Mouse (Mus musculus): Measurements from ENCODE around the gene Rbms1. TPM values are rescaled to one million over a fixed set of nuclear protein-coding genes. Genes with fewer than 3 reads are reported as not detected.

Gene Rbms1
- polyA plus RNA-seq, 1 experiment: 3.5 TPM

DNA sequence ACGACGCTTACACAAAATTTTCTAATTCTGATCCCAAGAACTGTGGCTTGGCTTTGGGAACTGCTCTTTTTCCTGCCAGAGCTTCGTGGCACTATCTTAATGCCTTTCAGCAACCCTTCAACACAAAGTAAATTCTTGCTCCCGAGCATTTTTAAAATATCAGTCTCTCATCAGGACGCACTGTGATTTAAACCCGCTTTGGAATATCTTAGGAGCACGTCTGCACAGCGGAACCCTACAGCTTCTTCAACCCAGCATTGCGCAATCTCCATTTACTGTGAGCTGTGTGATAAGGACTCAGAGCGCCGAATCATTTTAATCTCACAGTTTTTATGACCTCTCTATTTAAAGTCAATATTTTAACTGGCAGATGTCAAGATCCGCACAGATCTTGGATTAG lies 54.9 kb downstream of the Rbms1 start:
- Histone ChIP-seq H3K4me3 (replicated peaks) (no peak overlapping the region), H3K27me3 (ENCODE audit: control insufficient read depth) (peaks cover 2% of the 10 kb centered on the region; the same call in 1 of the 2 replicates), H3K9me3 (ENCODE audit: control insufficient read depth, low read length) (no peaks in the 10 kb centered on the region), H3K4me1 (ENCODE audit: control insufficient read depth) (no peaks in the 10 kb centered on the region), H3K36me3 (ENCODE audit: control insufficient read depth) (no peaks in the 10 kb centered on the region)
- no peak for TF ChIP-seq GATA1 (IDR thresholded peaks at IDR 0.05; ENCODE audit: low read length)
- no peak for TF ChIP-seq TAL1 (IDR thresholded peaks at IDR 0.05; ENCODE audit: low read length)

DNA sequence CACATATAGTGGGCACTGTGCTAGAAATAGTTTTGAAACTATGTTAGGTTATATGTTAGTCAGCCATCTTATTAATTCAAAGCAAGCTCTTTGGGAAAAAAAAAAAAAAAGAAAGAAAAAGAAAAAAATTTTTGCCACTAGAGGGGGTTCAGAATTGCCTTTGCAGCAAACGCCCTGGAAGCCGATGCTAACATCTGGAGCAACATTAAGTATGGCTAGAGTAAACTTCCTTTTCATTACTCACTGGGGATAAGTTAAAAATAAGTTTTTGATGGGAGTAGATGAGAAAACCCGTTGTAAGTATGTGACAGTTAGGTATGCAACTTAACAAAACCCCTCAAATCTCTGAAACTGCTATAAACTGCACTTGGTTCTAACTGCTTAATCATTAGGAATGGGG lies 57.7 kb downstream of the Rbms1 start:
- no peaks in the 10 kb centered on the region for H3K9me3 ChIP-seq (ENCODE audit: control insufficient read depth, low read length)
- no peaks in the 10 kb centered on the region; the same call in 1 of the 2 replicates for H3K4me1 ChIP-seq (ENCODE audit: control insufficient read depth)
- H3K4me3 ChIP-seq (replicated peaks): no peak overlapping the region
- no peaks in the 10 kb centered on the region for H3K36me3 ChIP-seq (ENCODE audit: control insufficient read depth)
- H3K27me3 ChIP-seq (ENCODE audit: control insufficient read depth): peaks cover 7% of the 10 kb centered on the region
- TF ChIP-seq TAL1 (IDR thresholded peaks at IDR 0.05; ENCODE audit: low read length): no peak
- no peak for TF ChIP-seq GATA1 (IDR thresholded peaks at IDR 0.05; ENCODE audit: low read length)

DNA sequence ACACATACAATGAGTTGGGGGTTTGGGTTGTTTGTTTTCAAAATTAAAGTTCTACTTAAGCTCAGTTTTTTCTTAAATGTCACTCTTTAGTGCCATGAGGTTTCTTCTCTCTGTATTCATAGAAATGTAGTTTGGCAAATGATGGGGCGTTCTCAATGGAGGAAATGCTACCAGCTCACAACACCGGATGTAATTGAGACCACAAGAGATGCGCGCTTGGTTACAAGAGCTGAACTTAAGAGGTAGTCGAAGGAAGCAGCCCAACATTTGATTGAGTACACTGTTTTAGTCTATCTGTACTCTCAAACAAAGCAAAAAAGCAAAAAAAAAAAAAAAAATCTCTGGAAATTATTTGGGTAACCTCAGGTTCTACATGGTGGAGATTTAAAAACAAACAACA lies 58.9 kb downstream of the Rbms1 start:
- H3K9me3 ChIP-seq (ENCODE audit: control insufficient read depth, low read length): no peaks in the 10 kb centered on the region
- TF ChIP-seq GATA1 (IDR thresholded peaks at IDR 0.05; ENCODE audit: low read length) (no peak), TAL1 (IDR thresholded peaks at IDR 0.05; ENCODE audit: low read length) (no peak)
- H3K4me3 ChIP-seq (replicated peaks): no peak overlapping the region
- H3K4me1 ChIP-seq (ENCODE audit: control insufficient read depth): no peaks in the 10 kb centered on the region; the same call in 1 of the 2 replicates
- H3K27me3 ChIP-seq (ENCODE audit: control insufficient read depth): peaks cover 7% of the 10 kb centered on the region
- no peaks in the 10 kb centered on the region for H3K36me3 ChIP-seq (ENCODE audit: control insufficient read depth)

DNA sequence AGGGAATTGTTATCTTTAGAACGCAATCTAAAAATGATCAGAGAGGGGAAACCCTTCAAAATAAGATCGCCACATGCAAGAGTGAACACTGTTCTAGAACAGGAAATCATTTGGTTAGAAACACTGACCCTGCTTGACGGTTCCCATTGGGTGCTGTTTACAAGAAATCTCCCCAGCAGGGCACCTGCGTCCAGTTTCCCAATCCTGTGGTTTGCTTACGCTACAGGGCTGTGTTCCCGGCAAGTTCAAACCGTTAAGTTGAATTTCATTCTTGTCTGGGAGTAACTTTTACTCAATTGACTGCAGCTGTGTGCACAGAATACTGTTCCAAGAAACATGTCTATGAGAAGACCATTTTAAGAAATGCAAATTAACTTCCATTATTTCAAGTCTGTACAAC lies 59.5 kb downstream of the Rbms1 start:
- Histone ChIP-seq H3K9me3 (ENCODE audit: control insufficient read depth, low read length) (no peaks in the 10 kb centered on the region), H3K4me3 (replicated peaks) (no peak overlapping the region), H3K4me1 (ENCODE audit: control insufficient read depth) (no peaks in the 10 kb centered on the region; the same call in 1 of the 2 replicates), H3K36me3 (ENCODE audit: control insufficient read depth) (no peaks in the 10 kb centered on the region), H3K27me3 (ENCODE audit: control insufficient read depth) (peaks cover 7% of the 10 kb centered on the region)
- TF ChIP-seq GATA1 (IDR thresholded peaks at IDR 0.05; ENCODE audit: low read length): no peak
- TF ChIP-seq TAL1 (IDR thresholded peaks at IDR 0.05; ENCODE audit: low read length): no peak

DNA sequence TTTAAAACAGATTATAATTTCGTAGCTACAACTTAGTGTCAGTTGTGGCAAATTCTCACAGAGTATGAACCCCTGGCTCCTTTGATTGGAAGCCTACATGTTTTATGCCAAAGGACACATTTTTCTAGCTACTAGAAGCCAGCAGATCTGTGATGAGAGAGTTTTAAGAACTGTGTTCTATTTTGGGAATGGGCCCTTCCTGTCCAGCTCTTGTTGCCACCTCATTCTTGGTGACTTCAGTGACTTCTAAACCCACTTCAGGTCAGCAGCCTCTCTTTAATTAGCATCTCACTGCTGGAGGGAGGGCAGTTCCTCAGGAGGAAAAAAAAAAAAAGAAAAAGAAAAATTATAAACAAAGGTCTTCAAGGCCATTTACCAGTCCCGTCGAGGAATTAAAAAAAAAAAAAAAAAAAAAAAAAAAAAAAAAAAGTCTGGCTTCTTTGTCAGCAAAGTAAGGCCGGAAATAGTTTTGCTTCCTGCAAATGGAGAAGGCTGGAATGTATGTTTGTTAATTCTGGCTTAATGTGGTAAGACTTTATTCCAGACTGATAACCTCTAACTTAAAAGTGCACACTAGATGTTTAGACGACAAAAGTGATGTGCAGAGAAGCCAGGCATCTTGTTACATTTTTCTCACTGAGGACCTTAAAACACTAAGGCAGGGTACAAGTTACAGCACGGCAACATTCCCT lies 60.4 kb downstream of the Rbms1 start:
- TF ChIP-seq TAL1 (IDR thresholded peaks at IDR 0.05; ENCODE audit: low read length): no peak
- no peak for TF ChIP-seq GATA1 (IDR thresholded peaks at IDR 0.05; ENCODE audit: low read length)
- H3K27me3 ChIP-seq (ENCODE audit: control insufficient read depth): peaks cover 7% of the 10 kb centered on the region
- H3K9me3 ChIP-seq (ENCODE audit: control insufficient read depth, low read length): no peaks in the 10 kb centered on the region
- H3K4me3 ChIP-seq (replicated peaks): no peak overlapping the region
- no peaks in the 10 kb centered on the region for H3K36me3 ChIP-seq (ENCODE audit: control insufficient read depth)
- H3K4me1 ChIP-seq (ENCODE audit: control insufficient read depth): no peaks in the 10 kb centered on the region; the same call in 1 of the 2 replicates

DNA sequence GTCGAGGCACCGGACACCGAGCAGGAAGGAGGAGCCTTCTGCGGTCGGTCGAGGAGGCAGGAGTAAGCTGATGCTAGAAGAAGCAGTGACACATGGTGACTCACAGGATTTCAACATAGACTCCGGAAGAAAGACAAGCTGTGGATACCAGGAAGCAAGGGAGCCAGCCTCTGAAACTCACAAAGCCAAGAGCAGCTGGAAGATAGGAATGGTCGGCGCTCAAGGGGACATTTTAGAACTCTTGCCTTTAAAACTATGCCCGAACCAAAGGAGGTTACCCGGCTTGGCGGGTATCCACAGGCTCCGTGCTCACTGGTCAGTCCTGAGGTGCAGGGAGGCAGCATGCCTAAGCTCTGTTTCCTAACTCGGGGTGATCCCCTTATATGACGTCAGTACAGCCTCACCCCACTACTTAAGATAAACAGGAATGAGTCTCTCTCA lies 61.5 kb downstream of the Rbms1 start:
- no peak overlapping the region for H3K4me3 ChIP-seq (replicated peaks)
- TF ChIP-seq TAL1 (IDR thresholded peaks at IDR 0.05; ENCODE audit: low read length): no peak
- no peak for TF ChIP-seq GATA1 (IDR thresholded peaks at IDR 0.05; ENCODE audit: low read length)

DNA sequence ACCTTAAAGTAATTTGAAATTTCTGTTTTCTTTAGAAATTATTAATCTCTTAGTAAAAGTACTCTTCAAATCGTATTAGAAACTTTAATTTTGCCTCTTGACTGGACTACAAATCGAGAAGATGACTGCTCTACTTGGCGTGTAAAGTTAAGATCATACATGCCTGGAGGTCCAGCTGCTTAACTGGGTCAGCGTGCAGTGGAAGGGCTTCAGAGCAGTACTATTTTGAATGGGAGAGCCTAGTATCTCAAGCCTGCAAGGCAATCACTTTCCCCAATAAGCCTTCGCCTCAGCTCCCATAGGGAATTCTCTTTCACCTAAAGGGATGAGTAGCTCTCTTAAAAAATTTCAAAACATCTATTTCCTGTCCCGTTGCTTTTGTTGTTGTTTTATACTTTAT lies 62.0 kb downstream of the Rbms1 start:
- Histone ChIP-seq H3K36me3 (ENCODE audit: control insufficient read depth) (no peaks in the 10 kb centered on the region), H3K9me3 (ENCODE audit: control insufficient read depth, low read length) (no peaks in the 10 kb centered on the region), H3K27me3 (ENCODE audit: control insufficient read depth) (peaks cover 7% of the 10 kb centered on the region), H3K4me3 (replicated peaks) (no peak overlapping the region), H3K4me1 (ENCODE audit: control insufficient read depth) (no peaks in the 10 kb centered on the region; the same call in 1 of the 2 replicates)
- TF ChIP-seq GATA1 (IDR thresholded peaks at IDR 0.05; ENCODE audit: low read length) (no peak), TAL1 (IDR thresholded peaks at IDR 0.05; ENCODE audit: low read length) (no peak)

More for the DNA sequence above, 61.5 kb downstream of the Rbms1 start:
- Histone ChIP-seq H3K27me3 (ENCODE audit: control insufficient read depth) (peaks cover 7% of the 10 kb centered on the region), H3K4me1 (ENCODE audit: control insufficient read depth) (no peaks in the 10 kb centered on the region; the same call in 1 of the 2 replicates), H3K9me3 (ENCODE audit: control insufficient read depth, low read length) (no peaks in the 10 kb centered on the region), H3K36me3 (ENCODE audit: control insufficient read depth) (no peaks in the 10 kb centered on the region)

DNA sequence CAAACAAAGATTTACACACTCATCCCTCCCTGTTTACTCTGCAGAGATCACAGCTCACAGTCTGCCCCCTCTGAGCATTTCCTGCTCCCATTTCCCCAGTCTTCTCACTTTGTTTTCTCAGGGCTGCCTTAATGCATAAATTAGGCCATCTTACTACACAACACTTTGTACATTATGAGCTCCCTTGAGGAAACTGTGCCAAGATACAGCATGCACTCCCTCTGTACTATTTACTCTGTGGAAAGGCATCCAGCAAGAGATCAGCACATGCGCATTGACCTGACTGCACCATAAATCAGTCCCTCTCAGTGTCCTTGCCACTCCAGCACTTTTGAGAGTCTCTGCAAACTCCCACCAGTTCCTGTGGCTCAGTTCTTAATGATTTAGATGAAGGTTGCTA lies 70.0 kb downstream of the Rbms1 start:
- no peaks in the 10 kb centered on the region for H3K9me3 ChIP-seq (ENCODE audit: control insufficient read depth, low read length)
- TF ChIP-seq GATA1 (IDR thresholded peaks at IDR 0.05; ENCODE audit: low read length) (no peak), TAL1 (IDR thresholded peaks at IDR 0.05; ENCODE audit: low read length) (no peak)
- H3K27me3 ChIP-seq (ENCODE audit: control insufficient read depth): peaks cover 2% of the 10 kb centered on the region; the same call in 1 of the 2 replicates
- H3K4me3 ChIP-seq (replicated peaks): no peak overlapping the region
- no peaks in the 10 kb centered on the region for H3K36me3 ChIP-seq (ENCODE audit: control insufficient read depth)
- H3K4me1 ChIP-seq (ENCODE audit: control insufficient read depth): no peaks in the 10 kb centered on the region

DNA sequence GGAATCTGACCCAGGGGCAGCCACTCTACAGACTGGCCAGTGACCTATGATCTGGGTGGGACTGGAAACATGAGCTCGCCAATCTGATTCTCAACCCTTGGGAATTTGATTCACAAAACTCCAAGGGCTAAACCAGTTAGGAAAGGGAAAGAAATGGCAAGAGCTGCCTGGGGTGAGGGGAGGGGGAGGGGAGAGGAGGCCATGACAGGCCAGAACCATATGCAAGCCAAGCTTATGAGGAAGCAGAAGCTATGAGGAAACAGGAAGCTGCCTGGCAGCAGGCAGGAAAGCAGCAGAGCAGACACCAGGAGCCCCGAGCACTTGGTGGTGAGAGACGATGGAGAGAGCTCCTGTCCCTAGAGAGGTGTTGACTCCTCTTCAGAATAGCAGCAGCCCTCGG lies 79.1 kb downstream of the Rbms1 start:
- Histone ChIP-seq H3K9me3 (ENCODE audit: control insufficient read depth, low read length) (no peaks in the 10 kb centered on the region), H3K4me3 (replicated peaks) (no peak overlapping the region), H3K27me3 (ENCODE audit: control insufficient read depth) (peaks cover 37% of the 10 kb centered on the region), H3K36me3 (ENCODE audit: control insufficient read depth) (peaks cover 2% of the 10 kb centered on the region; the same call in 1 of the 2 replicates), H3K4me1 (ENCODE audit: control insufficient read depth) (peaks cover 30% of the 10 kb centered on the region)
- TF ChIP-seq TAL1 (IDR thresholded peaks at IDR 0.05; ENCODE audit: low read length) (no peak), GATA1 (IDR thresholded peaks at IDR 0.05; ENCODE audit: low read length) (no peak)

Measured in erythroblast, embryonic 14.5 days (primary cell).